Comparison of ENCODE assay signal across 18 mouse cellular contexts in genomic region chr14:8403310-8403709, GRCm38 (mm10). TPM values are rescaled to one million over a fixed set of nuclear protein-coding genes. Genes with fewer than 3 reads are reported as not detected.
"Had no signal": no experiment of that assay in that cellular context is flagged by ENCODE, and none has a peak within 500 bp of the region (broad histone marks: within the 10 kb centered on the region; RNA-seq: fewer than 3 reads in every experiment).

No protein-coding gene starts in this region.

- H3K36me3 ChIP-seq: midbrain, embryonic 10.5 days; midbrain, embryonic 12.5 days; neural tube, embryonic 12.5 days had no signal

- H3K9me3 ChIP-seq: midbrain, embryonic 10.5 days; midbrain, embryonic 12.5 days; neural tube, embryonic 12.5 days had no signal

- H3K27ac ChIP-seq: midbrain, embryonic 10.5 days; midbrain, embryonic 12.5 days; neural tube, embryonic 12.5 days had no signal

- H3K9ac ChIP-seq: lung, embryonic 14.5 days; midbrain, embryonic 12.5 days; neural tube, embryonic 12.5 days had no signal

- H3K4me1 ChIP-seq: midbrain, embryonic 10.5 days; midbrain, embryonic 12.5 days; neural tube, embryonic 12.5 days had no signal

- ATAC-seq: midbrain, embryonic 16.5 days had no signal

- H3K4me3 ChIP-seq: midbrain, embryonic 10.5 days; midbrain, embryonic 12.5 days; neural tube, embryonic 12.5 days had no signal

- H3K4me2 ChIP-seq: lung, embryonic 14.5 days; midbrain, embryonic 12.5 days; neural tube, embryonic 12.5 days had no signal

- DNase-seq: lung, adult 18-20 months; lung, embryonic 14.5 days; lung, postnatal 10 days; lung, postnatal 4 days; midbrain, embryonic 14.5 days; retina, postnatal 1 day; right cerebral cortex, adult 18-20 months; right cerebral cortex, postnatal 25 days; right cerebral cortex, postnatal 4 days; spleen, adult 18-20 months; thymus, adult 18-20 months; thymus, postnatal 25 days; thymus, postnatal 4 days had no signal

- H3K27me3 ChIP-seq: midbrain, embryonic 12.5 days; neural tube, embryonic 12.5 days had no signal

RNA-seq across cellular contexts. Expression of gene Oit1, which starts 24.8 kb away (rescaled TPM):
- polyA plus RNA-seq: midbrain, embryonic 12.5 days; midbrain, embryonic 14.5 days; midbrain, embryonic 16.5 days; neural tube, embryonic 12.5 days; neural tube, embryonic 14.5 days had no signal
